ENCODE assay signal across 8 mouse cellular contexts in the genomic region with DNA sequence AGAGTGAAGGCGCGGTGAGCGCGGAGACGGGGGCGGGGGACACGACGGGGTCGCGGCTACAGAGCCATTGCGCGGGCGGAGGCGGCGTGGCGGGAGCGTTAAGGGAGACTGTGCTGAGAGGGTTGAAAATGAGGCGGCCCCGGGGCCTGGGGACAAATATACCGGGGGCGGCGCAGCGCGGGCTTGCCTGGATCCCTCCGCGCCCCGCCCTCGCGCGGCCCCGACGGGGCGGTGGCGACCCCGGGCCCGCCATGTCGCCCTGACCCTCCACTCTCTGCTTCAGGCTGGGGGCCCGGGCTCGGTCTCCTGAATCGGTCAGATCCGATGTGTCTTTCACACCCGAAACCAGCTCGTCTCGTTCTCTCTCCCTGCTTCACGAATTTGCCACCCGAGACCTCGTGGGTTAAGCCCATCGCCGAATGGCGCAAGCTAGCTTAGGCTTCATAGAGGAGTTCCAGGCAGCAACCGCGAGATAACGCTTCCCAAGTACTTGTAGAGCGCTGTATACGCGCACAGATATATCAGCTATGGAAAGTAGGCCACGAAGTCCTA. TPM values are rescaled to one million over a fixed set of nuclear protein-coding genes. Genes with fewer than 3 reads are reported as not detected.
DNase-seq lines count a peak whose midpoint lies in the region; ATAC-seq lines count a peak whose summit lies in the region.

A gene (minus strand): TSS at position 189 of the 552 bp plus-strand sequence.

- WGBS in midbrain, embryonic 12.5 days, result under 1% methylated on average over 28 of the region's 57 CpGs

- H3K4me1 ChIP-seq in midbrain, embryonic 12.5 days, result peaks cover 52% of the 10 kb centered on the region

- DNase-seq in kidney, adult 9 months, result peak; percentile 47
- no peak for DNase-seq in kidney, adult 11 months
- peak in 1 of 2 experiments; percentile 69 for DNase-seq in adrenal gland, adult 18-20 months (ENCODE audit: low spot score in 2 of 2)
- peak; percentile 82 to 83 for DNase-seq in heart, postnatal 10 days
- DNase-seq in left cerebral cortex, postnatal 4 days, result no peak

- H3K4me3 ChIP-seq in midbrain, embryonic 12.5 days, result peak within 1 kb of the TSS; percentile 89

- peak within 1 kb of the TSS; percentile 87 for H3K4me2 ChIP-seq in midbrain, embryonic 12.5 days (replicated peaks)

- ATAC-seq in erythroid progenitor cell, adult 5-6 weeks (replicated peaks; ENCODE audit: low FRiP score, poor library complexity, severe bottlenecking), result peak; percentile 44
- ATAC-seq in midbrain, embryonic 12.5 days (ENCODE audit: low FRiP score, low read depth), result peak; percentile 35
- ATAC-seq in monocyte, adult 5-6 weeks (replicated peaks; ENCODE audit: insufficient number of reproducible peaks, low FRiP score, low TSS enrichment, poor library complexity, severe bottlenecking), result no peak

- H3K9ac ChIP-seq in midbrain, embryonic 12.5 days (replicated peaks), result peak within 1 kb of the TSS; percentile 90

- peak within 1 kb of the TSS; percentile 94 for H3K27ac ChIP-seq in midbrain, embryonic 12.5 days (replicated peaks)

- H3K36me3 ChIP-seq in midbrain, embryonic 12.5 days, result peaks cover 7% of the 10 kb centered on the region; the same call in 1 of the 2 replicates

- intact Hi-C loops in heart, postnatal 10 days (cut with DNase I), result loop anchor here (2.0 kb wide), 2 partner anchors 32 to 68 kb away; a partner anchor contains a TSS
- intact Hi-C loops in left cerebral cortex, postnatal 4 days (cut with DNase I), result no loop called here

- no peaks in the 10 kb centered on the region for H3K9me3 ChIP-seq in midbrain, embryonic 12.5 days

- H3K27me3 ChIP-seq in midbrain, embryonic 12.5 days, result no peaks in the 10 kb centered on the region

RNA-seq across cellular contexts. Expression of the gene that starts here (rescaled TPM):
- 100 to 1,000 TPM; 136 to 217 TPM for total RNA-seq in adrenal gland, adult 18-20 months (2021)
- total RNA-seq in erythroid progenitor cell, adult 5-6 weeks (2015; ENCODE audit: low replicate concordance), result 3.4 TPM in 1 of 2 replicates, not detected in the other
- 2.1 and 2.8 TPM in 2 replicates for total RNA-seq in erythroid progenitor cell, adult 5-6 weeks (2017; ENCODE audit: low replicate concordance)
- 10 to 100 TPM; 50.4 to 51.3 TPM for total RNA-seq in heart, postnatal 10 days (2021)
- total RNA-seq in left cerebral cortex, postnatal 4 days (2021), result 10 to 100 TPM; 22.6 to 23.5 TPM
- polyA plus RNA-seq in midbrain, embryonic 12.5 days (2016; fragmentation: Nextera tagmentation; extraction: Ambion mirVana), result 5.6 and 6.3 TPM in 2 replicates
- 1.1 to 2.8 TPM (median 2.8 TPM) in 3 replicates for total RNA-seq in monocyte, adult 5-6 weeks (2017)

Comparison
In these comparisons a context has a peak if more than half of its experiments do, and no peak if none do; other contexts are left out.
1. DNase-seq: peak in kidney, adult 9 months (single experiment) and heart, postnatal 10 days (2 of 2); none in kidney, adult 11 months (single experiment) and left cerebral cortex, postnatal 4 days (single experiment).